Mouse (Mus musculus): ENCODE data around the gene Trim80.

- TF ChIP-seq CTCF (conservative IDR thresholded peaks at IDR 0.05; ENCODE audit: low read length) (no peak), NANOG (IDR thresholded peaks at IDR 0.05; ENCODE audit: borderline replicate concordance, low read length) (no peak), POU5F1 (IDR thresholded peaks at IDR 0.05; ENCODE audit: borderline replicate concordance, low read length) (no peak)
These were observed 1.1 kb downstream of the Trim80 start for GRCm38 (mm10) chr11:115441417-115441816.
